Mouse (Mus musculus): Measurements from ENCODE around the gene Zkscan6.

The Zkscan6 gene

DNA sequence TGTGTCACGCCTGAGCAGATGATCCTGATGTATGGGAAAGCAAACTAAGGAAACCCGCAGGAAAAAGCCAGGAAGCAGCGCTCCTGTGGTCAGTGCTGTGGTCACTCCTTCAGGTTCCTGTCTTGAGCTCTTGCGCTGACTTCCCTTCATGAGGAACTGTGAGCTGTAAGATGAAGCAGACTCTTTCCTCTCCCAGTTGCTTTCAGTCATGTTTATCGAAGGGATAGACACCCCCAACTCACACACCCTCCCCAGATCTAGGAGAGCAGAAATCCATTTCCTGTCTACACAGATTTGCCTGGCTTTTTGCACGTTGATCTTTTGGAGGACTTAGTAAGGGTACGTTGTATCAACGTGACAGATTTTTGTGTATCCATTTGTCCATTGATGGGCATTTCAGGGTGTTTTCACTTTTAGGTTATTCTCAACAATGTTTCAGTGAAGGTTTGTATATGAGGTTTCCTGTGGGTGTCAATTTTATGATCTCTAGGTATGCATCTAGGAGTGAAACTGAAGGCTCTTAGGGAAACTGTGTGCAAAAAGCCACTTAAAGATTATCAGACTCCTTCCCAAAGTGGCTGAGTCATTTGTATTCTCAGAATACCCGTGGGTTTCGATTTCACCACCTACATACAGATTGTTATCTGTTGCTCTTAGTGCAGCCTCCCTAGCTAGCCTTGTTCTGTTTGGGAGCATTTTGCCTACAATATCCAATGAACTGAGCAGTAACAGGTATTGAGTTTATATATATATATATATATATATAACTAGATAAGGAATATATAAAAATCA, 12.4 kb upstream of the Zkscan6 start:
- CTCF ChIA-PET, result no interaction called here

DNA sequence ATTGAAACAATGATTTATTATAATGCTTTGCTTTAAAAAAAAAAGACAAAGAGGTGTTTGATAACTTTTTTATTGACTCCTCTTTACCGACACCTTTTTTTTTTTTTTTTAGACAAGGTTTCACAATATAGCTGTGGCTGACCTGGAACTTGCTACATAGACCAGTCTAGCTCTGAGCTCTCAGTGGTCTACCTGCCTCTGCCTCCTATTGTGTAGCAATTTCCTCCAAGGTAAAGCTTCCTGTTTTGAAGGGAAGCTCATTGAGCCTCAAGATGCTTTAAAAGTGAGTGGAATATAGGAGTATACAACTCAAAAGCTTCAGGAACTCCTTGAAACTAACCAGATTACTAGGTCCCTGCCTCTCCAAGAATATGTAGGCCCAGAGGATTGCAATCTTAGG, 11.1 kb upstream of the Zkscan6 start:
- CTCF ChIA-PET, result interaction anchor here in 2 of 4 experiments (0.7 kb wide), 2 partner anchors 22 to 1063 kb away, joined by 3 to 5 read pairs; no protein-coding TSS in a partner anchor
- POLR2A ChIA-PET, result interaction anchor here in 2 of 4 experiments (1.0 to 2.8 kb wide), 3 partner anchors 8 to 11 kb away, joined by 3 to 10 read pairs (median 3); partner anchors contain the start of genes Zkscan6 (in 2 of the 2) and Map2k4 (in 1 of the 2)

More for the DNA sequence above, 12.4 kb upstream of the Zkscan6 start:
- POLR2A ChIA-PET, result interaction anchor here in 1 of 4 experiments (1.8 to 2.8 kb wide), 2 partner anchors 9 to 12 kb away, joined by 5 to 10 read pairs; partner anchors contain the start of gene Zkscan6

DNA sequence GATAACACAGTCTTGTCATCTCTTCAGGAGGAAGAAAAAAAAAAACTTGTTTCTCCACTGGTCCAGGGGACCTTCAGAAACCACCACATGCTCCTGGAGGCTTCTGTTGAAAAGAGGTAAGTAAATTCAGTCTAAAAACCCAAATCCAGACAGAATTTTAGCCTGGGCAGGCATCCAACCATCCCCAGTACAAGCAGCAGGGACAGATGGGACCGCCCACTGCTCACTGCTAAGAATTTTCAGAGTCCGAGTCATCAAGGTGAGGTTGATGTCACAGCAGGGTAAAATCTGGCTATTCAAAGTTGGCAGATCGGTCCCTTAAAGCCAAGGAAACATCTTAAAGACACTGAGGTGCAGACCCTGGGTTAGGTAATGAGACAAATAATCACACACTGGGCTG, 5.1 kb upstream of the Zkscan6 start:
- ChIA-PET CTCF (no interaction called here), POLR2A (interaction anchor here in 1 of 4 experiments (6.4 kb wide), 1 partner anchor 14 kb away, joined by 55 read pairs; the partner anchor contains the start of gene Map2k4)

DNA sequence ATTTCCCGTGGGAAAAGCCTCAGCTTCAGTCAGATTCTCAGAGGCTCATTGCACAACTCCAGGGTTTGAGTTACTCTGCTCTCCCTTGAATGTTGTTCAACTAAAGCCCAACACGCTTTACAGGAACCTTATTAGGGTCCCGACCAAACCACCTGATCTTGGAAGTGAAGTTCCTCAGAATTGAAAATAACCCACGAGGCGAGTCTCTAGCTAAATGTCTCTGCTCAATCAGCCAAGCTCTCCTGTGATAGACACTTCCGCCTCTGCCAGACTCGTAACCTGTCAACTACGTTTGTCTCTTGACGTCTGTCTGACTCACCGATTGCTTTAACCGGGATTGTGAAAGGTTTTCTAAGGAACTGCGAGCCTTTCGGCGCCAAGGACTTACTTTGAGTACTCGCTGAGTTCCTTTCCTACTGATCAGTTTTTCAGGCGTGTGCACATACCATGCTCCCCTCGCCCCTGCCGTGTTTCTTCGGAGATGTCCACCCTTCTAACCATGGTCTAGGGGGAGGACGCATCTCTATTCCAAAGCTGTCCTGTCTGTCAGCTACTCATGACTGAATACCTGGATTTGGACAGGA, 562 bp upstream of the Zkscan6 start:
- CTCF ChIA-PET, result interaction anchor here (0.7 to 2.6 kb wide), 6 partner anchors 14 to 1093 kb away, joined by 3 to 22 read pairs (median 5); partner anchors contain the start of gene Map2k4 (in 2 of the 4)
- POLR2A ChIA-PET, result interaction anchor here (0.6 to 6.4 kb wide), 30 partner anchors 8 to 882 kb away, joined by 3 to 78 read pairs (median 4); partner anchors contain the start of gene Map2k4 (in 4 of the 4)

DNA sequence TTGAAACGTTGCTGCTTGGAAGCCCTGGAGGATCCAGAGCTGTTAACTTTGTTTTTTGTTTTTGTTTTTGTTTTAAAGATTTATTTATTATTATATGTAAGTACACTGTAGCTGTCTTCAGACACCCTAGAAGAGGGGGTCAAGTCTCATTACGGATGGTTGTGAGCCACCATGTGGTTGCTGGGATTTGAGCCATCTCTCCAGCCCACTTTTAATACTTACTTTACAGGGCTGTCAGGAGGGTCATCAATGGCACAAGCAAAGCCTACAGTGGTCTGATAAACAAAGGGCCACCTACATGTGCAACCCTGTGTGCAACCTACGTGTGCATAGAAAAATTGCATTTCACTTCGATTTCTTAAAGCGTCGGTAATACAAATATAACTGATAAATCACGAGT, 626 bp downstream of the Zkscan6 start:
- CTCF ChIA-PET, result interaction anchor here (0.6 to 2.6 kb wide), 5 partner anchors 13 to 1679 kb away, joined by 4 to 22 read pairs (median 6); no protein-coding TSS in a partner anchor
- POLR2A ChIA-PET, result interaction anchor here (0.6 to 6.4 kb wide), 13 partner anchors 9 to 1116 kb away, joined by 3 to 78 read pairs (median 7); partner anchors contain the start of gene Map2k4 (in 4 of the 4)

DNA sequence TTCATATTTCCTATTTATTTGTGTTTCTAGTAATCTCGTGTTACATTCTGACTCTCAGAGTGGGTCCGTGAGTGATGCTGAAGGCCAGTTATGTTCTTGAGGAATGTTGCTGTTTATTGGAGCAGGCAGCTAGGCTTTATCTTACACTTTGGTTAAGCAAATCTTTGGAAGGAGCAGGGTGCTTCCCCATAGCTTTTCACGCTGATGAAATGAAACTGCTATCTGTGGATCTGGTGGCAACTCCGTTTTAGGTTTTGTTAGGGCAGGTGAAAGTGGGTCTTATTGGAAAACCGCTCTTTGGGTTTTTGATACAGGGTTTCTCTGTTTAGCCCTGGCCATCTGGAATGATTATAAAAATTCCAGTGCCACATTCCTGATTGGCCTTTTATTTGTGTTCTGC, 5.1 kb downstream of the Zkscan6 start:
- CTCF ChIA-PET, result interaction anchor here in 2 of 4 experiments (0.9 to 1.5 kb wide), 2 partner anchors 9 kb away, joined by 3 to 7 read pairs; no protein-coding TSS in a partner anchor

DNA sequence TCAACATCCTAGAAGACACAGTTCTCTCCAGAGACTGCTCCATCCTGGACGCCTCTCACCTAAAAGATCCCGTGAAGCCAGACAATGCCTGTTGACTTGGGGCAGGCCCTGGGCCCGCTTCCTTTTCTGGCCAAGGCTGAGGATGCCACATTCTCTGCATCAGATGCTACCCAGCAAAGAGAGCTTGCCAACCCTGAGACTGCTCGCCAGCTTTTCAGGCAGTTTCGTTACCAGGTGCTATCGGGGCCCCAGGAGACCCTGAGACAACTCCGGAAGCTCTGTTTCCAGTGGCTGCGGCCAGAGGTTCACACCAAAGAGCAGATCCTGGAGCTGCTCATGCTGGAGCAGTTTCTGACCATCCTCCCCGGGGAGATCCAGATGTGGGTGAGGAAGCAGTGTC, 7.4 kb downstream of the Zkscan6 start:
- ChIA-PET CTCF (no interaction called here), POLR2A (interaction anchor here in 1 of 4 experiments (1.1 kb wide), 1 partner anchor 26 kb away, joined by 3 read pairs; the partner anchor contains the start of gene Map2k4)

More for the DNA sequence above, 5.1 kb downstream of the Zkscan6 start:
- POLR2A ChIA-PET, result interaction anchor here in 1 of 4 experiments (1.4 kb wide), 1 partner anchor 24 kb away, joined by 5 read pairs; the partner anchor contains the start of gene Map2k4

DNA sequence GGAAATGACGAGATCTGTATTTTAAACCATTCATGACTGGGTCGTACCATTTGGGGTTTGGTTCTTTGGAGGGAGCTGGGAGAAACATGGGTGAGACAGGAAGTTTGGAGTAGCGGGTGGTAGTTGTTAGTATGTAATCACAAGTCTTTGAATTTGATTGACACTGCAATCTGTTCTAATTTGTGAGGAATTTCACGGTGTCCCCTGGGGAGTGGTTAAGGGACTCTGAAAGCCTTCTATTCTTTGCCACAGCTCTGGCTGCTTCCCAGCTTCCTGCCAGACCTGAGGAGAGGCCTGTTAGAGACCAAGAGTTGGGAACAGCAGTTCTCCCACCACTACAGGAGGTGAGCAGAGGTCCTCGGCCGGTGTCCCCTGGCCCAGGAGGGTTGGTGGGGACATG, 9.3 kb downstream of the Zkscan6 start:
- ChIA-PET POLR2A (interaction anchor here in 2 of 4 experiments (1.4 to 1.6 kb wide), 2 partner anchors 9 kb away, joined by 4 to 5 read pairs; partner anchors contain the start of gene Zkscan6 (in 2 of the 2)), CTCF (no interaction called here)

DNA sequence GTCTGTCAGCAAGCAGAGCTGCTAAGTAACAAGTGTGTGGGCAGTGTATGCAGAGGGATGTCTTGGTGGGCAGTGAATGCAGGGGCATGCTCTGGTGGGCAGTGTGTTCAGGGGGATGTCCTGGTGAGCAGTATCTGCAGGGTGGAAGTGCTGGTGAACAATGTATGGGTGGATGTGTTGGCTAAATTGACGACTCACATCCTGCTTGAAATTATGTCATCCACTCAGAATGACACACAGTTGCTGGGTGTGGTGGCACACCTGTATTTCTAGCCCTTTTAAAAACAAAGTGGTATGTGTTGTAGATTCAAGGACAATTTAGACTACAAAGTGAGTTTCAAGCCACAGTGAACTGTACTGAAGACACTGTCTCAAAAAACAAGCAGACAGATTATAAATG, 11.2 kb downstream of the Zkscan6 start:
- CTCF ChIA-PET, result interaction anchor here in 1 of 4 experiments (0.6 kb wide), 1 partner anchor 22 kb away, joined by 3 read pairs; no protein-coding TSS in a partner anchor

DNA sequence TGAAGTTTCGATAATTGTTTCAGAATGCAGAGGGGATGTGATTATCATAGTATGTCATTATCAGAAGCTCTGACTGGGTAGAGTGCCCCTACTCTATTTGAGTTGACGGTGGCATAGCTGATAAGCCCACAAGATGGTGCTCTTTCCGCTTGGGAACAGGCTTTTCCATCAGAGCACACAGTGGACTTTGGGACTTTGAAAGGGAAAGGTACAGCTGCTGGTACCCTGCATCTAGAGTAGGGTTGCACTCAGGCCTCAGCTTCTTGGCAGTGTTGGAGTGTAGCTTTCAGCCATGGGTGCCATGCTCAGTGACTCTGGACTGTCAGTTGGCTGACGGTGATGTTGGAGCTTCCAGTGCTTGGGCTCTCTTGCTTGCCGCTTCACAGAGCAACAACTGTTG, 13.3 kb downstream of the Zkscan6 start:
- POLR2A ChIA-PET, result interaction anchor here in 3 of 4 experiments (0.6 to 2.4 kb wide), 9 partner anchors 13 to 1336 kb away, joined by 3 to 10 read pairs (median 3); partner anchors contain the start of genes Zkscan6 (in 3 of the 3) and Map2k4 (in 2 of the 3)

More for the DNA sequence above, 11.2 kb downstream of the Zkscan6 start:
- POLR2A ChIA-PET, result no interaction called here

DNA sequence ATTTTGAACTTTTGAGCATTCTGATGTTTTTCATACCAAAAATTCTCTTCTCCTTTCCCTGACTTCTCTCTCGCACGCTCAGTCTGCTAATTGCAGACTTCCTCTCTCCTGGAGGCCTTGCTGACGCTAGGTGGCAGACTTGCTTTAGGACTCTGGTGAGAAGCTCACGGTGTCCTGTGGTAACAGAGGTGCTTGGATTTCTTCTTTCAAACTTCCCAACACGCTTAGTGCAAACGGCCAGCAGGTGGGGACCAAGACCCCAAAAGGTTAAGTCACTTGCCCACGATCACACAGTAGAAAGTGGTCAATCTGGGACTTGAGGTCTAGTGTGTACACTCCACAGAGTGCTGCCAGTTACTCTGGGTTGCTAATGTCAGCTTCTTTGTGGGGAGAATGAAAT, 13.9 kb downstream of the Zkscan6 start:
- ChIA-PET CTCF (interaction anchor here (0.6 to 2.5 kb wide), 45 partner anchors 8 to 1390 kb away, joined by 3 to 22 read pairs (median 3); partner anchors contain the start of genes Zkscan6 (in 4 of the 4), Map2k4 (in 3 of the 4) and Dnah9 (in 1 of the 4)), POLR2A (interaction anchor here in 3 of 4 experiments (0.5 to 2.4 kb wide), 7 partner anchors 13 to 1203 kb away, joined by 3 to 10 read pairs (median 6); partner anchors contain the start of genes Zkscan6 (in 3 of the 3) and Map2k4 (in 2 of the 3))

More for the DNA sequence above, 13.3 kb downstream of the Zkscan6 start:
- CTCF ChIA-PET, result interaction anchor here (0.6 to 2.5 kb wide), 39 partner anchors 8 to 1391 kb away, joined by 3 to 22 read pairs (median 3); partner anchors contain the start of genes Zkscan6 (in 4 of the 4), Map2k4 (in 2 of the 4) and Dnah9 (in 1 of the 4)

DNA sequence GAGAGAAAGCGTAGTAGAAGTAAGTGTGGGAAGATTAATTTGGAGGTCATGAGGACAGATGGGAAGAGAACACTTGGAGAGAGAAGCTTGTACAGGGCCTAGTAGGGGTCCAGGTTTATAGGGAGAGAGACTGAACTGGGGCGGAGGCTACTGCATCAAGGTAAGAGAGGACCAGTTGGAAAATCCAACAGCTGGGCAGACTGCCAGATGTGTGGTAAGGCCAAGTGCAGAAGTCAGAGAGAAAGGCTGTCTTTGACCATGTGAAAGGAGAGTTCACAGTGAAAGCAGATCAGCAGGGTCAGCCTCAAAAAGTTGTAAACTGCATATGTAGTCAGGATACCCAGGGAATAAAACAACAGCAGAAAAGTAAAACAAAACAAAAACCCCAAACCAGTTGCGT, 17.6 kb downstream of the Zkscan6 start:
- ChIA-PET POLR2A (interaction anchor here in 1 of 4 experiments (0.7 kb wide), 1 partner anchor 80 kb away, joined by 4 read pairs; no protein-coding TSS in a partner anchor), CTCF (interaction anchor here in 1 of 4 experiments (0.7 kb wide), 1 partner anchor 8 kb away, joined by 3 read pairs; no protein-coding TSS in a partner anchor)

DNA sequence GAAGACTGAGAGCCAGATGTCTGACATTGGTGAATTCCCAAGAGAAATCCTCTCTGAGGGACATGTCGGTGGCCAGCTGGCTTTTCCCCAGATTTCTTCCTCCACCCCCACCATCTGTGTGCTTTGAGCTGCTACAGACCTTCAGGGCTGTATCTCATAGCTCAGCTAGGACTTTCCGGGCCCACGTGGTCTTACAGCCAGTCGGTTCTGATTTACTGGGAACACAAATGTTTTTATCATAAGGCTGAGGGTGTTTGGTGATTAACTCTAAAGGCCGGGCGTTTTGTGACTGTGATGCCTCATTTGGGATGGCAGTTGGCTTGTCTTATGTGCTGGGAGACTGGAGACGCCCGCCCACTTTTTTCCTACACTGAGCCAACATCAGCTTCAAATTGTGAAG, 32.0 kb downstream of the Zkscan6 start:
- ChIA-PET CTCF (interaction anchor here in 1 of 4 experiments (2.2 kb wide), 1 partner anchor 19 kb away, joined by 6 read pairs; no protein-coding TSS in a partner anchor), POLR2A (no interaction called here)

DNA sequence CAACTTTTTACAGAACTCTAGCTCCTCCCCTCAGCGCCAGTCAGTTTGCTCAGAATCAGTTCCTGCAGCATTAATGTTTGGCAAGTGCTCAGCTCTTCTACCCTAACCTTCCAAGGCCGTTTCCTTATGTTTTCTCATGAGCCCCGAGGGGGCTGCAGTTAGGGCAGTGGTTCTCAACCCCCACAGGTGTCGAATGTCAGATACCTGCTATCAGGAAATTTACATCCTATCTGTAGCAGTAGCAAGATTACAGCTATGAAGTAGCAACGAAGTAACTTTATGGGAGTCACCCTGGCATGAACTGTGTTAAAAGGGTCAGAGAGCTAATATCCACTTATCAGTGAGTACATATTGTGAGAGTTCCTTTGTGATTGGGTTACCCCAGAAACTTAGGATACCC, 39.5 kb downstream of the Zkscan6 start:
- POLR2A ChIA-PET, result interaction anchor here in 1 of 4 experiments (0.9 to 1.4 kb wide), 2 partner anchors 12 to 40 kb away, joined by 3 to 4 read pairs; partner anchors contain the start of gene Zkscan6
- CTCF ChIA-PET, result interaction anchor here in 1 of 4 experiments (2.0 kb wide), 1 partner anchor 26 kb away, joined by 7 read pairs; no protein-coding TSS in a partner anchor

DNA sequence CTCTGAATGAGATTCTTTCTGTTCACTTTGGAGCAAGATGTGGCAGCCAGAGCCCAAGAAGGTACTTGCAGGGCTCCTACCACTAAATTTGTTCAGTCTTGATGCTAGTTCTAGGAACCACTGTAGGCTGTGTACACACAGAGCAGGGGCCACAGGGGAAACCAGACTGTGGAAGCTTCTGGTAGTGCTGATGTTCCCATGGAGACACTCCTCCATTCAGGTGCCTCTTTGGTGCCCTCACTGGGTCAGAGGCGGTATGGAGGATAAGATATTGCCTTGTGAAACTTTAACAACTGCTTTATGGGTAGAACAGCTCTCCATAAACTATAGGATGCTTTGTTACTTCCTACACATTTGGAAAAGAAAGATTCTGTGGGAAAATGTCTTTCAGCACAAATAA, 45.1 kb downstream of the Zkscan6 start:
- POLR2A ChIA-PET, result no interaction called here
- CTCF ChIA-PET, result interaction anchor here in 1 of 4 experiments (0.6 kb wide), 1 partner anchor 21 kb away, joined by 5 read pairs; no protein-coding TSS in a partner anchor

DNA sequence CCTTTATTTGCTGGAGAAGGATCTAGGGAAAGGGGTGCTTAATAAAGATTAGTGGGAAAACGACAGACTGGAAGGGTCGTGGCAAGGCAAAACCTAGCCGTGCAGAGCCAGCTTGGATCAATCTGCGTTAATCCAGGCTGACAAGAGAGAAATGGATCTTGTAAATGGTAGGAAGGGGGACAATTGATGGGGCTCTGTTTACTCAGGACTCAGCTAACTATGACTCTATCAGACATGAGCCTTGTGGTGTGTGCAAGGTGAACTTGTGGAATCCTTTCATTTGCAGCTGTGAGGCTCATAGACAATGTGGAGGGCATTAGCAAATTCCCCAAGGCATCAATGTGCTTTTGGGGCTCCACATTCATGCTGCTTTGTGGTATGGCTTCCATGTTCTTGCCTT, 54.5 kb downstream of the Zkscan6 start:
- CTCF ChIA-PET, result interaction anchor here in 1 of 4 experiments (1.1 kb wide), 1 partner anchor 41 kb away, joined by 3 read pairs; no protein-coding TSS in a partner anchor
- POLR2A ChIA-PET, result interaction anchor here in 1 of 4 experiments (0.7 kb wide), 1 partner anchor 1771 kb away, joined by 4 read pairs; no protein-coding TSS in a partner anchor

DNA sequence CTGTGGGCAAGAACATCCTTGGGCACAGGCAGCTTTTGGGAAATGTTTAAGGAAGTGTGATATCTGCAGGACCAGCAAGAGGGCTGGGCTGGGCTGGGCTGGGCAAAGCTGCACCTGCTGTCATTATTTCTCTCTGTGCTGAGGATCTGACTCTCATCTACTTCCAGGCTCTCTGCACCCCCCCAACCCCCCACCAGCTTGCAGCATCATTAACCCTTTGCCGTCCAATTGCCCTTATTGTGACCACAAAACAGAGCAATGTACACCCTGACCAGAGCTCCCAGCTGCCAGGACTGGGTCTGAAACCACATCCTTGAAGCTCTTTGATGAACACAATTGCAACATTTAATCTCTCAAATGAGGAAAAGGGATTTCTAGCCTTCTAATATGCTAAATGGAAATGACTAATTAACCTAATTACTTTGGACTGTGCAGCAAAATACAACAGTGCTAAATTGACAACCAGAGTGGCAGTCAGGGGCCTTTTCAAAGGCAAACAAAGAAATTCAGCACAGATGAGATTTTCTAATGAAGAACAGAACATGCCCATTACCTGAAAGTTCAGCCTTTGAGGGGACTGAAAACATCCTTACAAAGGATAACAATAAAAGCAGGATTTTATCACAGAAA, 70.3 kb downstream of the Zkscan6 start:
- CTCF ChIA-PET, result interaction anchor here in 1 of 4 experiments (0.6 kb wide), 1 partner anchor 1635 kb away, joined by 3 read pairs; no protein-coding TSS in a partner anchor
- POLR2A ChIA-PET, result no interaction called here
